Mouse (Mus musculus) brain, embryonic 14.5 days (tissue): Measurements from ENCODE around the gene Rtn4rl1.

Experiments
- CTCF ChIP-seq: fragments of 200-500 bp; IDR thresholded peaks from 2 replicates; pipeline ENCODE4 v1.5.1; 2012; ENCODE audit warnings: inconsistent platforms, mild to moderate bottlenecking, moderate library complexity, borderline replicate concordance; ENCODE audit not compliant: insufficient read depth, insufficient read length; ENCODE audit errors: extremely low read depth
- POLR2A ChIP-seq: fragments of 200-500 bp; IDR thresholded peaks from 2 replicates; pipeline ENCODE4 v1.6.1; 2012; ENCODE audit warnings: mild to moderate bottlenecking, inconsistent platforms, borderline replicate concordance; ENCODE audit not compliant: poor library complexity, insufficient read depth, insufficient read length, severe bottlenecking; ENCODE audit errors: extremely low read depth

DNA sequence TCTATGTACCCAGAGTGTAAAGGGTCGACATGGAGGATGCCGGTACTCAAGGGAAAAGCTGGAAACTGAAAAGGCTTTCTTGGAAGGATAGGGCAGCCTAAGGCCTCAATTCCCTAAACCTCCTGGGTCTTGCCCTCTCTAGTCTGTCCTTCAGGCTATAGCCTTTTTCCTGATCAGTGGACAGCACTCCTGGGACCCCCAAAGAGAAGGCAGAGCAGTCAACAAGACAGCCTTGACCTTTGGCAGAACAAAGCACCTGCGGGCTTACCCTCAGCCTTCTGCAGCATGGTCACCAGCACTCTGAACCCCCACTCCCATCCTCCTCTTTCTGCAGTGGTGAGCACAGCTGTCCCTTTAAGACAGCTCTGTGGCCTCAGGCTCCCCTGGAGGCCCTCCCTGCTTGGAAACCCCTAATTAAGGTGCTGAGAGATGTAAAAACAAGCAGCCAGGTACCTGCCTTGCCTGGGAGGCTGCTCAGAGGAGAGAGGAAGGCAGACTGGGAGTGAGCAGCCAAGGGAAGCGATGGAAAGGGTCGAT is 2.6 kb upstream of the Rtn4rl1 start, which contains the start of gene Dph1:
- TF ChIP-seq CTCF: no peak
- no peak for TF ChIP-seq POLR2A
